Mouse (Mus musculus) adrenal gland, adult 2 months (tissue): ENCODE measurements around the gene Uqcr10. TPM values are rescaled to one million over a fixed set of nuclear protein-coding genes. Genes with fewer than 3 reads are reported as not detected.
A peak's percentile ranks its signal among the peaks of the same experiment; 100 is the strongest.

Experiments
- DNase-seq: peaks from one replicate; pipeline ENCODE4 v3.0.0; 2021
- polyA plus RNA-seq: library from polyadenylated mRNA; depleted of rRNA; stranded (reverse); fragments of >200 nt; gene quantifications from 2 replicates; pipeline ENCODE4 v1.2.3, GENCODE M21; 2012; rRNA removed
- total RNA-seq, 2 experiments: library from RNA; stranded (reverse); gene quantifications; 2 replicates each; pipeline ENCODE4 v1.2.3; 2021

The Uqcr10 gene
- total and polyA plus RNA-seq, 3 experiments, result 916 to 1,033 (median 942) TPM

GRCm38 (mm10) chr11:4675693-4676092 lies 28.4 kb downstream of the Uqcr10 start:
- DNase-seq, result peak; percentile 62

GRCm38 (mm10) chr11:4675126-4675562 lies 29.0 kb downstream of the Uqcr10 start:
- no peak for DNase-seq

GRCm38 (mm10) chr11:4674593-4674992 lies 29.5 kb downstream of the Uqcr10 start:
- peak; percentile 64 for DNase-seq

- peak; percentile 37 for DNase-seq
Observed at GRCm38 (mm10) chr11:4671736-4672135, 32.4 kb downstream of the Uqcr10 start.

DNA sequence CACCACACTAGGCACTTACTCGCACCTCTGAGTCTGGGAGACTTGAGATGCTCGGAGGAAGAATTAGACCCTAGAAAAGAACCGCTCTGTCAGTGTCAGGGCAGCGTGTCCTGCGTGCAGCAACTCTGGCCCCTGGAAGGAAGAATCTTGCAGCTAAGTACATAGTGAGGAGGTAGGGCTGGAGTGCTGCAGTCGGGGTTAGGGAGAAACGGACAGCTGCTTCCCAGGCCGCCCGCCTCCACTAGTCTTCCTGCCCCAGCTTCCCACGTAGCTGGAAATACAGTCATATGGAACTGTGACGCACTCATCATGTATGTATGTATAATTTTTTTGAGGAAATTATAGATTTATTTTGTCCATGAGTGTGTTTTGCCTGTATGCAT lies 41.7 kb downstream of the Uqcr10 start:
- no peak for DNase-seq

DNA sequence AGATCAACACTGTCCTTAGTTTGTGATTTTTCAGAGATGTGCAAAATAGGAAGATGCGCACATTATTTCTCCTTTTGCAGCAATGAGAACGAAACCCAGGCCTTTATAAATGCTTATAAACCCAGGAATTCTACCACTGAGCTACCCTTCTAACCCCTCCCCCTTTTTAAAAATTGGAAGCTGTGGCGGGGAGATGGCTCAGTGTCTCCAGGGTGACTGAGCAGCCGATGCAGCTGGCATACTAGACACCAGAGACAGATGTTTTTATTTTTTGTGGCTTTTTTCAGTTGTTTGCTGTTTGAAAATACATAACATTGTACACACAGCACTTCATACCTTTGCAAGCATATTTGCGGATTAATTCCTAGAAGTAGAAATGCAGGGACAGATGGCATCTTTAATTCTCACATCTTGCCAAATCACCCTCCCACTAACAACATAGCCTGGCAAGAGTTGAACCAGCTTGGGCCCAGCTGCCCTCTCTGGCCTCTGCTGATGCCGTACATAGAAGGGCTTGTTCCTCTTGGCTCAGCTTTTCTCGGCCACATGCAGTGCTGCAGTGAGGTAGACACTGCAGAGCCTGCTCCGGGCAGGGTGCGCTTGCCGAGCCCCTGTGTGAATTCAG lies 42.2 kb downstream of the Uqcr10 start:
- DNase-seq, result no peak

- DNase-seq, result peak; percentile 63
Observed at GRCm38 (mm10) chr11:4661324-4661723, 42.8 kb downstream of the Uqcr10 start.

DNA sequence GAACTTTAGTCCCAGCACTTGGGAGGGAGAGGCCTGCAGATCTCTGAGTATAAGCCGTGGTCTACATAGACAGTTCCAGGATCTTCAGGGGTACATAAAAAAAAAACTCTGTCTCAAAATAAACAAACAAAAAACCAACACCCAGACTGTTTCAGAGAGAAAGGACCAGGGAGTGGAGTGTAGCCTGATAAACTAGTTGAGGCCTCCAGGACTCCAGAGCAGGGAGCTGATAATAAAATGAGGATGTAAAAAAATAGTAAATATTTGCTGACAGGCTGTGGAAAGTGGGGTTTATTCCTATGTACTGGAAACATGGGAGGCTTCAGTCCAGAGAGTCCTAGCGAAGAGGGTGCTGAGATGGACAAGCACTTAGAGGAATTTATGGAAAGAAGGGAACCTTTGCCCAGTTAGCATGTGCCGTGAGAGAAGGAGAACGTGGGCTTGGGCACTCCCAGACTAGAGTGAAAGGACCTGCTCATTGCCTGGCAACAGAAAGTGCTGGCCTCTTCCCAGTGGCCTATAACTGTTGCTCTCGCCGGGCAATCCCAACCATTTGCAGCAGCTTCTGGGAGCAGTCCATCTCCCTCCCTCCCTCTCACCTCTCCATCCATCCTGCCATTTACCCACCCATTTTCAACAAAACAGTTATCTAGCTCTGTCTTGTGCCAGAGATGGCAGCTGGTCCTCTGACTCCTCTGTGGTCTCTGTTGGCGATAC lies 43.7 kb downstream of the Uqcr10 start:
- no peak for DNase-seq

GRCm38 (mm10) chr11:4659818-4660217 lies 44.3 kb downstream of the Uqcr10 start:
- no peak for DNase-seq

Other genes starting within 250 kb of the Uqcr10 start
- 10 to 100 TPM; 55.5 to 56.6 TPM for gene Mtmr3, start 109.5 kb downstream of the Uqcr10 start, total RNA-seq
- 23.0 and 31.6 TPM in 2 replicates for gene Mtmr3, start 109.5 kb downstream of the Uqcr10 start, polyA plus RNA-seq
- gene Gm11032, start 84.3 kb downstream of the Uqcr10 start, total RNA-seq, result not detected
- not detected in 2 replicates for gene Gm11032, start 84.3 kb downstream of the Uqcr10 start, polyA plus RNA-seq
- gene Ascc2, start 66.6 kb downstream of the Uqcr10 start, total RNA-seq, result 10 to 100 TPM; 46.3 to 51.5 TPM
- 10.7 and 12.8 TPM in 2 replicates for gene Ascc2, start 66.6 kb downstream of the Uqcr10 start, polyA plus RNA-seq
- 10 to 100 TPM; 45.6 to 60.6 TPM for gene Zmat5, start 336 bp upstream of the Uqcr10 start, total RNA-seq
- 52.9 and 67.8 TPM in 2 replicates for gene Zmat5, start 336 bp upstream of the Uqcr10 start, polyA plus RNA-seq
- under 1 TPM in 1 of 2 experiments, not detected in 1; 0.24 TPM for gene Cabp7, start 42.4 kb upstream of the Uqcr10 start, total RNA-seq
- gene Cabp7, start 42.4 kb upstream of the Uqcr10 start, polyA plus RNA-seq, result 0.08 and 0.28 TPM in 2 replicates
- gene Nf2, start 145.2 kb upstream of the Uqcr10 start, total RNA-seq, result 100 to 1,000 TPM in 1 of 2 experiments, 10 to 100 TPM in 1; 87.8 to 130 TPM
- gene Nf2, start 145.2 kb upstream of the Uqcr10 start, polyA plus RNA-seq, result 72.5 and 94.6 TPM in 2 replicates
- 10 to 100 TPM; 31.5 to 35.9 TPM for gene Nipsnap1, start 169.6 kb upstream of the Uqcr10 start, total RNA-seq
- gene Nipsnap1, start 169.6 kb upstream of the Uqcr10 start, polyA plus RNA-seq, result 28.2 and 30.6 TPM in 2 replicates
- 10 to 100 TPM; 32.3 to 34.1 TPM for gene Thoc5, start 191.0 kb upstream of the Uqcr10 start, total RNA-seq
- gene Thoc5, start 191.0 kb upstream of the Uqcr10 start, polyA plus RNA-seq, result 8.8 TPM in 2 replicates
- gene Nefh, start 243.7 kb upstream of the Uqcr10 start, total RNA-seq, result 1 to 10 TPM; 2.1 TPM
- gene Nefh, start 243.7 kb upstream of the Uqcr10 start, polyA plus RNA-seq, result 0.71 and 2.5 TPM in 2 replicates